Mouse (Mus musculus) cortical plate, adult 2 months (tissue): ENCODE measurements at regions not wholly inside any gene's neighbourhood (a gene's known extent, or its start where the extent isn't known, plus 50 kb on each side); places are given as distances from the start of the nearest gene placed in this dataset.
A peak's percentile ranks its signal among the peaks of the same experiment; 100 is the strongest.
"Not testable (repeated sequence)": the region's sequence is repeated elsewhere in the genome, so short reads cannot be mapped to it uniquely, and the experiment has no call there.

Experiments used
- H3K27ac ChIP-seq: fragments of 200-500 bp; 2 replicates; pipeline ENCODE4 v1.5.1; 2012; ENCODE audit warnings: low read length, control low read depth, inconsistent platforms; ENCODE audit not compliant: insufficient read depth
- H3K4me1 ChIP-seq: fragments of 200-500 bp; 2 replicates; pipeline ENCODE4 v1.6.1; 2011; ENCODE audit warnings: low read length; ENCODE audit not compliant: control insufficient read depth, insufficient read depth
- H3K4me3 ChIP-seq: fragments of 200-500 bp; 2 replicates; pipeline ENCODE4 v1.5.1; 2011; ENCODE audit warnings: mild to moderate bottlenecking, low read length, control low read depth; ENCODE audit not compliant: insufficient read depth
- CTCF ChIP-seq: fragments of 200-500 bp; IDR thresholded peaks from 2 replicates; pipeline ENCODE4 v1.5.1; 2011; ENCODE audit warnings: mild to moderate bottlenecking, control low read depth, low read length; ENCODE audit not compliant: insufficient read depth; ENCODE audit errors: extremely low read depth
- POLR2A ChIP-seq: fragments of 200-500 bp; IDR thresholded peaks from 2 replicates; pipeline ENCODE4 v1.6.1; 2011; ENCODE audit warnings: mild to moderate bottlenecking, low read length, control low read depth; ENCODE audit not compliant: insufficient read depth; ENCODE audit errors: extremely low read depth

DNA sequence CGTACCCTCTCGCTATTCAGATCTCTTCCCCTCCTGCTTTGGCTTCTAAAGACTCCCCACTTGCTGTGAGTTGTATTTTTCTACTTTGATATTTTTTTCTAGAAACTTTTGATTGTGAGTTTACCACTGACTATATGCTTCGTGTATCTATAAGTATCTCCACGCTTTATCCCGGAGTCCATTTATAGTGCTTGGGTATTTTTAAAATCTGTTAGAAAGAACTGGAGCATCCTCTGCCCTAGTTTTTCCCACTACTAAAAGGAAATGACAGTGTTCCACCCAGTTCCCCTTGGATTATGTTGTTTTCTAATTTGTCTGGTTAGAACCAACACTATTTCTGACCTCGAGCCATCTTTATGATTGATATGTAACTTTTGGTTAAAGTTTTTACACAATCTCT is 142.7 kb upstream of the Ctso start:
- Histone ChIP-seq H3K4me3 (no peak overlapping the region), H3K27ac (no peak overlapping the region), H3K4me1 (no peaks in the 10 kb centered on the region; the same call in 1 of the 2 replicates)
- TF ChIP-seq CTCF (no peak), POLR2A (no peak)

DNA sequence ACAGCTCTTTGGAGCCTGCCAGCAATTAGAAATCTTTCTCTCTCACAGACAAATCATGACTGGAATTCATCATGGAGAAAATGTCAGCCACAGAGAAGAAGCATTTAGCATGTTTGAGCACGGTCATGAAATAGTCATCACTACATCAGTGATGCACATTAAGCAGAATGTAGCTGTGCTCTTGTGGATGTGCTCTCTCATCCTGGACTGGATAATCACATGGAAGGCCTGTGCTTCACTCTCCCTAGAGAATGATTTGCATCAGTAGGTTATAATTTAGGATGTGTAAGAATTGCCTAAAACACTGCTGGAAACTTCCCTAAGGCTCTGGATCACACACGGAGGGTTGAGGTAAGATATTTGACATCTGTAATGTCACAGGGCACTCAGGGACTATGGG is 130.3 kb upstream of the Ctso start:
- Histone ChIP-seq H3K4me3 (no peak overlapping the region), H3K4me1 (peaks cover 1% of the 10 kb centered on the region; the same call in 1 of the 2 replicates), H3K27ac (peak overlapping the region; percentile 65; the same call in 1 of the 2 replicates)
- no peak for TF ChIP-seq CTCF

GRCm38 (mm10) chr3:81805745-81806144 is 126.7 kb upstream of the Ctso start:
- TF ChIP-seq POLR2A, result no peak
- no peak for TF ChIP-seq CTCF
- Histone ChIP-seq H3K27ac (no peak overlapping the region), H3K4me3 (no peak overlapping the region), H3K4me1 (peaks cover 1% of the 10 kb centered on the region; the same call in 1 of the 2 replicates)

DNA sequence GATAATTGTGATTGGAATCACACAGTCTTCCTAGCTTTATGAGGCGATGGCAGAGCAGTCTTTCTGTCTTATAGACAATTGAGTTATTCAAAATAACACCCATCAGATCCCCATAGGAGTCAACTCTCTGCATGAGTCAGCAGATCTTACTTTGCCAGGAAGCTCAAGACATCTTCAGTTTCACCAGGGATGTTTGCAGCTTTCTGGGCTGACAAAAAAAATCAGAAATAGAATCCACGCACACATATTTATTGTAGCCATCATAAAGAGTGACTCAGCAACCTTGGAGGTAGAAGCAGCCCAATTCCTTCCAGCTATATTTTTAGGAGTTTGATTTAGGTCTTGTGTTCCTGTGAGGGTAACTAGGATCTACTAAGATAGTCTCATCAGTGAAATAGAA is 122.8 kb upstream of the Ctso start:
- Histone ChIP-seq H3K4me1 (no peaks in the 10 kb centered on the region), H3K27ac (no peak overlapping the region), H3K4me3 (no peak overlapping the region)
- TF ChIP-seq POLR2A, result no peak
- no peak for TF ChIP-seq CTCF

- no peak for TF ChIP-seq POLR2A
- TF ChIP-seq CTCF, result no peak
- H3K27ac ChIP-seq, result no peak overlapping the region
- no peak overlapping the region for H3K4me3 ChIP-seq
- H3K4me1 ChIP-seq, result no peaks in the 10 kb centered on the region
These were observed 112.1 kb upstream of the Ctso start for GRCm38 (mm10) chr3:81820304-81820703.

- H3K4me1 ChIP-seq, result peaks cover 3% of the 10 kb centered on the region; the same call in 1 of the 2 replicates
- TF ChIP-seq CTCF (no peak), POLR2A (no peak)
- no peak overlapping the region for H3K4me3 ChIP-seq
- peak overlapping the region; percentile 48; the same call in 1 of the 2 replicates for H3K27ac ChIP-seq
These were observed 102.9 kb upstream of the Ctso start for GRCm38 (mm10) chr3:81829525-81829924.

- H3K4me1 ChIP-seq, result peaks cover 3% of the 10 kb centered on the region; the same call in 1 of the 2 replicates
- no peak overlapping the region for H3K4me3 ChIP-seq
- TF ChIP-seq POLR2A (no peak), CTCF (no peak)
- H3K27ac ChIP-seq, result peak overlapping the region; percentile 48; the same call in 1 of the 2 replicates
These were observed 102.3 kb upstream of the Ctso start for GRCm38 (mm10) chr3:81829966-81830599.

DNA sequence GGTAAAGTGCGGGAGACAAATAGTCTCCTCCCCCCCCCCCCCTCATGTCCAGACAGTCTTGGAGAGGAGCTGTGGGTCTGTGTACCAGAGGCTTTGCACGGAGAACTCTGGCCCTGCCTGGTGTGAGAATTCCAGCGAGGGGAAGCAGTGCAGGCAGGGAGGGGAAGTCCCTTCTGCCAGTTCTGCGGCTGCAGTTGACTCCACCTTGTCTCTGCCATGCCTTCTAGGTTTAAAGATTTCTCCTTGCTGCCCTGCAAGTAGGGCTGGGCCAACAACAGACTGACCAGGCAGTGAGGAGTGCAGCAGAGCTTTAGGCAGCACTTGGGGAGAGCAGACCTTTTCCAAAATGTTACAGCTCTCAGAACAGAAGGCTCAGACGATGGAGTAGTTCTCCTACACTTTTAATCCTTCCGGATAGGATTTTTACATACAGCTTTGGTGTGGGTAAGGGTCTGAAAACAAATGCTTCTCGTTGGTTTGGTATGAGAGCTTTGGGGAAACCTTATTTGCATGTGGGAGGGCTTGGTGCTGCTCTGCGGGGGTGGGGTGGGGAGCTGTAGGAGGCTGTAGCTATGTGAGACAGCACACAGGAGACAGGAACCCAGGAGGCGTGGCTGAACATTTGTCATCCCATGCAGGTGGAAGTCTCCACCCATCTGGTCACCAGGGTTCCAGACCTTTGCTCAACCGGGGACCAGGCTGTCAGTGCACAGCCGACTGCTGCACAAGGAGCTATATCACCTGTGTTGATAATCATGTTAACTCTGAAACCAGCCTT is 96.8 kb upstream of the Ctso start:
- Histone ChIP-seq H3K4me3 (no peak overlapping the region), H3K4me1 (no peaks in the 10 kb centered on the region; the same call in 1 of the 2 replicates), H3K27ac (no peak overlapping the region)
- TF ChIP-seq CTCF, result no peak
- TF ChIP-seq POLR2A, result no peak

GRCm38 (mm10) chr3:81836478-81836877 is 95.9 kb upstream of the Ctso start:
- H3K4me3 ChIP-seq, result no peak overlapping the region
- TF ChIP-seq POLR2A, result no peak
- no peak for TF ChIP-seq CTCF
- no peak overlapping the region for H3K27ac ChIP-seq
- no peaks in the 10 kb centered on the region; the same call in 1 of the 2 replicates for H3K4me1 ChIP-seq

DNA sequence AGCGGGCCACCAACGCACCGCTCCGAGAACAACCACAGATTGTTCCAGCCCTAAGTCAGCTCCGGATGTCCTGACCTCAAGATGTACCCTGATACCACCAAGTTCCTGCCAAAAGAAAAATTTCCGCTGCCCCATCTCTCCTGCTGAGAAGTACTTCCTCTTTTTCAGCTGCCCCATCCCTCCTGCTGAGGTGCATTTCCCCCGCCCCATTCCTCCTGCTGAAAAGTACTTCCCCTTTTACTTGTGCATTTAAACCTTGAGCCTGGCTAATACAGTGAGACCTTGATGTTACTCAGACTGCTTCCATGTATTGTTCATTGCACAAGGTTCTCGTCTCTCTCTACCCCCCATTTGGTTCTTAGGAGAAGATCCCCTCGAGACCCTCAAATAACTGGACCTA is 94.3 kb upstream of the Ctso start:
- H3K27ac ChIP-seq, H3K4me3 ChIP-seq, H3K4me1 ChIP-seq: not testable (repeated sequence)

DNA sequence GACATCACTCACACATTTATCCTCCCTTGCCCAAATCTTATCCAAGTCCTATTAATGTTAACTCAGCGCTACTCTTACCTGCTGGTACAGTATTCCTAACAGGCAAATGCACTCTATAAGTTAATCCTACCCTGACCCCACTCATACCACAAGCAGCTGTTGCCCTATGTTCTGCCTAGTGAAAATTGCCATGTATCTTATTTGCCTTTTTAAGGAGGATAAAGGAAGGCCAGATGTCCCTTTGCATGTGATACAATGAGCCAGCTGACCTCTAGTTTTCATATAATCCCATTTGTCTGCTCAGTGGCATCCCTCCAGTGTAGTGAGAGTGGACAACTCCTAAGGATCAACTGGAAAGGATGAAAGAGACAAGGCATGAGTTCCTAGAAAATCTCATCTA is 67.9 kb upstream of the Ctso start:
- TF ChIP-seq CTCF (no peak), POLR2A (no peak)
- H3K4me3 ChIP-seq, result no peak overlapping the region
- H3K4me1 ChIP-seq, result no peaks in the 10 kb centered on the region
- no peak overlapping the region for H3K27ac ChIP-seq
